Mouse (Mus musculus) kidney, embryonic 16.5 days (tissue): Measurements from ENCODE around the gene Ahdc1. TPM values are rescaled to one million over a fixed set of nuclear protein-coding genes. Genes with fewer than 3 reads are reported as not detected.
A peak's percentile ranks its signal among the peaks of the same experiment; 100 is the strongest.

ENCODE experiments used
- ATAC-seq: fragments of 200-750 bp; cut with Nextera tagmentation; 2 replicates; pipeline ENCODE4 v1.8.0; 2017; ENCODE audit warnings: moderate TSS enrichment; ENCODE audit not compliant: low FRiP score, low TSS enrichment
- H3K27ac ChIP-seq: fragments of 300-500 bp; sonication (generic); 2 replicates; pipeline ENCODE4 v1.5.1; 2014; ENCODE audit warnings: low read length
- H3K27me3 ChIP-seq: fragments of 300-500 bp; sonication (generic); 2 replicates; pipeline ENCODE4 v1.6.1; 2014; ENCODE audit warnings: low read length, control low read depth, mixed read lengths; ENCODE audit not compliant: insufficient read depth
- H3K36me3 ChIP-seq: fragments of 300-500 bp; sonication (generic); 2 replicates; pipeline ENCODE4 v1.6.1; 2014; ENCODE audit warnings: low read length, control low read depth, mixed read lengths; ENCODE audit not compliant: insufficient read depth
- H3K4me1 ChIP-seq: fragments of 300-500 bp; sonication (generic); 2 replicates; pipeline ENCODE4 v1.6.1; 2014; ENCODE audit warnings: low read length, control low read depth, mixed read lengths; ENCODE audit not compliant: insufficient read depth
- H3K4me2 ChIP-seq: fragments of 300-500 bp; sonication (generic); replicated peaks from 2 replicates; pipeline ENCODE4 v1.6.1; 2014; ENCODE audit warnings: low read depth, low read length
- H3K4me3 ChIP-seq: fragments of 300-500 bp; sonication (generic); 2 replicates; pipeline ENCODE4 v1.5.1; 2014; ENCODE audit warnings: mild to moderate bottlenecking, low read length
- H3K9ac ChIP-seq: fragments of 300-500 bp; sonication (generic); replicated peaks from 2 replicates; pipeline ENCODE4 v1.6.1; 2014; ENCODE audit warnings: low read length
- H3K9me3 ChIP-seq: fragments of 300-500 bp; sonication (generic); 2 replicates; pipeline ENCODE4 v1.6.1; 2016; ENCODE audit warnings: low read length, control low read depth
- WGBS: fragments of 180-500 bp; shearing (Covaris S2); extraction: QIAGEN DNeasy Blood & Tissue Kit; methylation state at CpG from one replicate; pipeline ENCODE4 v1.1.7; 2014; 5-methylcytosine and 5-hydroxymethylcytosine counted together
- polyA plus RNA-seq: library from polyadenylated mRNA; unstranded; fragments of >200 nt; fragmentation: Nextera tagmentation; extraction: Ambion mirVana; gene quantifications from 2 replicates; pipeline ENCODE4 v1.2.1, GENCODE M21; 2015

Ahdc1 gene
- polyA plus RNA-seq, 1 experiment from 2014 or later: 11.7 TPM

GRCm38 (mm10) chr4:133040241-133040904 lies 29.3 kb downstream of the Ahdc1 start:
- Histone ChIP-seq H3K9me3 (no peaks in the 10 kb centered on the region), H3K36me3 (no peaks in the 10 kb centered on the region), H3K27me3 (no peaks in the 10 kb centered on the region), H3K9ac (peak overlapping the region; percentile 84), H3K27ac (peak overlapping the region; percentile 95), H3K4me3 (peak overlapping the region; percentile 65), H3K4me1 (peaks cover 89% of the 10 kb centered on the region), H3K4me2 (peak overlapping the region; percentile 100)
- 31% methylated on average over 14 of the region's 14 CpGs for WGBS
- ATAC-seq: no peak

DNA sequence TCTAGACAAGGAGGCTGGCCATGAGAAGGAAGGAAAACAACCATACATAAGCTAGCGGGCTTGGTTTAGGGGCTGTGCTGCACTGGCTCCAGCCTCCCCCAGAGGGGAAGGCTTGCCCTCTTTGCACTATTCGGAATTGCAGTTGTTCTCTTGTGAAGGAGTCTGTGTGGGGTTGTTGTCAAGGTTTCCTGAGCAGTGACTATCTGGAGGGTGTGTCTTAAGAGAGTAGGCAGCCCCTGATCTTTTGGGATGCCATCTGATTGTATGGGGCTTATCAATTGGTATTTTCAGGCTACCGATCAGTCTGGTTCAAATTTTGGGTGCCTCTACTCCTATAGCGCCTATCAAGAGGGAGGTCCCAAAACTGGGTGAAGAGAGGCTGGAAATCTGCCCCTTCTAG lies 31.2 kb downstream of the Ahdc1 start:
- no peaks in the 10 kb centered on the region for H3K36me3 ChIP-seq
- WGBS: 32% methylated on average over 4 of the region's 4 CpGs
- H3K4me1 ChIP-seq: peaks cover 93% of the 10 kb centered on the region
- H3K27ac ChIP-seq: peak overlapping the region; percentile 95
- H3K27me3 ChIP-seq: no peaks in the 10 kb centered on the region
- peak overlapping the region; percentile 100 for H3K4me2 ChIP-seq
- peak overlapping the region; percentile 30 for H3K4me3 ChIP-seq
- H3K9ac ChIP-seq: peak overlapping the region; percentile 61
- H3K9me3 ChIP-seq: no peaks in the 10 kb centered on the region
- no peak for ATAC-seq

GRCm38 (mm10) chr4:133042651-133043635 lies 31.9 kb downstream of the Ahdc1 start:
- Histone ChIP-seq H3K36me3 (no peaks in the 10 kb centered on the region), H3K27me3 (no peaks in the 10 kb centered on the region), H3K27ac (peak overlapping the region; percentile 95), H3K4me1 (peaks cover 93% of the 10 kb centered on the region), H3K9me3 (no peaks in the 10 kb centered on the region), H3K9ac (peak overlapping the region; percentile 61), H3K4me2 (peak overlapping the region; percentile 100), H3K4me3 (peak overlapping the region; percentile 30)
- ATAC-seq: 0 out of 2 replicates have a peak, but pooled peaks have one; percentile 9
- WGBS: 6% methylated on average over 26 of the region's 28 CpGs

- 0 out of 2 replicates have a peak, but pooled peaks have one; percentile 17 for ATAC-seq
- H3K4me1 ChIP-seq: peaks cover 99% of the 10 kb centered on the region
- WGBS: 36% methylated on average over 6 of the region's 6 CpGs
- H3K4me3 ChIP-seq: no peak overlapping the region
- H3K36me3 ChIP-seq: no peaks in the 10 kb centered on the region
- no peaks in the 10 kb centered on the region for H3K27me3 ChIP-seq
- H3K27ac ChIP-seq: peak overlapping the region; percentile 95
- H3K9ac ChIP-seq: peak overlapping the region; percentile 61
- no peaks in the 10 kb centered on the region for H3K9me3 ChIP-seq
- peak overlapping the region; percentile 100; the same call in 1 of the 2 replicates for H3K4me2 ChIP-seq
Measured at GRCm38 (mm10) chr4:133043798-133044646, 33.0 kb downstream of the Ahdc1 start.

DNA sequence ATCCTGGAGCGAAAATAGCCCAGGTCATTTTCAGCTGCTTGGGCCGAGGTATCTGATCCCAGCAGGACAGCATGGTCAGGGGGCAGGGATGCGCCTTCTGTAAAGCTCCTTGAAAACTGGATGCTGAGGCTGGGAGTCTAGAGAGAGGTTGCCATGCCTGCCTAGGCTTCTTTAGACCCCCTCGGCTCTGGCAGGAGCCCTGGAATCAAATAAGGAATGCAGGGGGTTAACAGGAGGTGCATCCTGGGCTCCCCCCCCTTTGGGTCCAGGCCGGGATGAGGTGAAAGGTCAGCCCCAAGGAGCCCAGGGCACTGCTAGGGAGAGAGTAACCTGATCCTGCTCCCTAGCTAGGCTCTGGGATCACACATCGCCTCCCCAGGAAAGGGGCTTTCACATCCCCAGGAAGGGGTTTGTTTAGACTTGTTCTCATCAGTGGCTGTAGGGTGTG lies 33.6 kb downstream of the Ahdc1 start:
- WGBS: 25% methylated on average over 6 of the region's 6 CpGs
- H3K36me3 ChIP-seq: no peaks in the 10 kb centered on the region
- 0 out of 2 replicates have a peak overlapping the region, but pooled peaks have one; percentile 6 for H3K9ac ChIP-seq
- H3K4me3 ChIP-seq: no peak overlapping the region
- H3K9me3 ChIP-seq: no peaks in the 10 kb centered on the region
- H3K27ac ChIP-seq: peak overlapping the region; percentile 95
- H3K4me2 ChIP-seq: peak overlapping the region; percentile 17
- no peaks in the 10 kb centered on the region for H3K27me3 ChIP-seq
- no peak for ATAC-seq
- H3K4me1 ChIP-seq: peaks cover 100% of the 10 kb centered on the region

DNA sequence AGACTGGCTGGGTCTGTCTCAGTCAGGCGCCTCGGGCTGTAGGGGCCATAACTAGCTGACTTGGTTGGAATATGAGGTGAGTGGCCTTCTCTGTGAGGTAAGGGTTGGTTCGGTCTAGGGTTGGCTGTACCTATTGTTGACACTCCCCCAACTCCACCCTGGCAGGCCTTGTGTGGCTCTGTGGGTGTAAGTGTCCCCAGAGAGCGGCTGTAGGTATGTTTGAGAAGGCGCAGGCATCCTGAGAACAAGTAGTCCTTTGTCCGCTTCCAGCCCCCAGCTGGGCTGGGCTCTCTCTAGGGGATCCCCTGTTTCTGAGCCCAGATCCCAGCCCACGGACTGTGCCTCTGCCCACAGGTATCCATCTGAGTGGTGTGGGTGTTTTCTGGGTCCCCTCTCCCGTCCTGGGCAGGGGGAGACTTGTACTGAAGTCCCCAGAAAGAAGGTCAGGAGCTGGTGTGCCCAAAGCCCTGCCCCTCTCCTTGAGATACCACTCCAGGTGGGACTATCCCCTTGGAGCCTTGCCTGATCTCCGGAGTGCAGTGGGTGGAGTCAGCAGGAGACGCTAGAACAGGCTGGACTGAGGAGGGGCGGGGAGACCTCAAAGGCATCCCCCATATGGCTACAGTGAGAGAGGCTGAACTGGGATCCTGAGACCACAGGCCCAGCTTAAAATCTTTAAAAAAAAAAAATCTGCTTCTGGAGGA lies 34.9 kb downstream of the Ahdc1 start:
- Histone ChIP-seq H3K9me3 (no peaks in the 10 kb centered on the region), H3K27ac (peak overlapping the region; percentile 95; the same call in 1 of the 2 replicates), H3K36me3 (no peaks in the 10 kb centered on the region), H3K27me3 (no peaks in the 10 kb centered on the region), H3K4me2 (no peak overlapping the region), H3K4me3 (no peak overlapping the region), H3K4me1 (peaks cover 100% of the 10 kb centered on the region), H3K9ac (peak overlapping the region; percentile 30)
- WGBS: 43% methylated on average over 11 of the region's 11 CpGs
- ATAC-seq: no peak

- Histone ChIP-seq H3K9me3 (no peaks in the 10 kb centered on the region), H3K4me2 (no peak overlapping the region), H3K4me3 (no peak overlapping the region), H3K36me3 (no peaks in the 10 kb centered on the region), H3K9ac (0 out of 2 replicates have a peak overlapping the region, but pooled peaks have one; percentile 40), H3K4me1 (peaks cover 100% of the 10 kb centered on the region), H3K27me3 (no peaks in the 10 kb centered on the region), H3K27ac (peak overlapping the region; percentile 95)
- ATAC-seq: no peak
- WGBS: 29% methylated on average over 12 of the region's 12 CpGs
Measured at GRCm38 (mm10) chr4:133046691-133047352, 35.8 kb downstream of the Ahdc1 start.

GRCm38 (mm10) chr4:133047353-133048105 lies 36.5 kb downstream of the Ahdc1 start:
- H3K9me3 ChIP-seq: no peaks in the 10 kb centered on the region
- H3K4me3 ChIP-seq: no peak overlapping the region
- 19% methylated on average over 16 of the region's 16 CpGs for WGBS
- no peak for ATAC-seq
- H3K36me3 ChIP-seq: no peaks in the 10 kb centered on the region
- peaks cover 100% of the 10 kb centered on the region for H3K4me1 ChIP-seq
- no peak overlapping the region for H3K4me2 ChIP-seq
- H3K27ac ChIP-seq: peak overlapping the region; percentile 95
- no peaks in the 10 kb centered on the region for H3K27me3 ChIP-seq
- 0 out of 2 replicates have a peak overlapping the region, but pooled peaks have one; percentile 40 for H3K9ac ChIP-seq
